Mouse (Mus musculus) spleen, adult 2 months (tissue): ENCODE results near the gene Fen1.

ENCODE experiments used
- CTCF ChIP-seq: fragments of 200-500 bp; IDR thresholded peaks from 2 replicates; pipeline ENCODE4 v1.5.1; 2011; ENCODE audit warnings: mild to moderate bottlenecking, inconsistent platforms; ENCODE audit not compliant: insufficient read depth, insufficient read length, insufficient replicate concordance; ENCODE audit errors: extremely low read depth
- POLR2A ChIP-seq: fragments of 200-500 bp; IDR thresholded peaks from 2 replicates; pipeline ENCODE4 v1.6.1; 2011; ENCODE audit warnings: low read depth, low read length, inconsistent platforms

GRCm38 (mm10) chr19:10205051-10205450 lies 1.1 kb upstream of the Fen1 start:
- TF ChIP-seq POLR2A (no peak), CTCF (no peak)
